Mouse (Mus musculus): ENCODE results near the gene Rpl27.
"Not testable (repeated sequence)": the region's sequence is repeated elsewhere in the genome, so short reads cannot be mapped to it uniquely, and the experiment has no call there.

GRCm38 (mm10) chr11:101438006-101438405 lies 4.1 kb upstream of the Rpl27 start:
- not testable (repeated sequence) for TF ChIP-seq USF1 (IDR thresholded peaks at IDR 0.05; ENCODE audit: low read depth, low read length); E2F4 (IDR thresholded peaks at IDR 0.05; ENCODE audit: insufficient replicate concordance, low read depth, low read length); POLR2A (IDR thresholded peaks at IDR 0.05; ENCODE audit: low read depth, low read length); EP300 (IDR thresholded peaks at IDR 0.05; ENCODE audit: low read length); CTCF (conservative IDR thresholded peaks at IDR 0.05 in 1 of 2, IDR thresholded peaks at IDR 0.05 in 1 of 2; ENCODE audit: low read depth in 2 of 2, low read length in 2 of 2); RCOR1 (conservative IDR thresholded peaks at IDR 0.05; ENCODE audit: low read depth, low read length)
